Comparison of ENCODE assay signal across 8 mouse cellular contexts in genomic region chr12:80644506-80644868, GRCm38 (mm10). TPM values are rescaled to one million over a fixed set of nuclear protein-coding genes. Genes with fewer than 3 reads are reported as not detected.
A peak's percentile ranks its signal among the peaks of the same experiment; 100 is the strongest.
DNase-seq lines count a peak whose midpoint lies in the region; ATAC-seq and TF ChIP-seq lines count a peak whose summit lies in the region.

No protein-coding gene starts in this region.

- TF ChIP-seq POLR2A in cortical plate, adult 2 months (IDR thresholded peaks at IDR 0.05; ENCODE audit: extremely low read depth, insufficient read depth, low read length) = no peak

- H3K27ac ChIP-seq in layer of hippocampus, adult 2 months = peak overlapping the region; percentile 98
- no peak overlapping the region for H3K27ac ChIP-seq in cortical plate, adult 2 months (ENCODE audit: insufficient read depth, low read length)
- H3K27ac ChIP-seq in hindbrain, postnatal 0 days = peak overlapping the region; percentile 86
- H3K27ac ChIP-seq in midbrain, postnatal 0 days (ENCODE audit: low read depth, low read length) = peak overlapping the region; percentile 89

- 8% methylated on average over 18 of the region's 18 CpGs for WGBS in hindbrain, postnatal 0 days
- WGBS in midbrain, postnatal 0 days = 7% methylated on average over 18 of the region's 18 CpGs

- no peak; the same call in 1 of the 2 replicates for ATAC-seq in hindbrain, postnatal 0 days
- ATAC-seq in midbrain, postnatal 0 days (ENCODE audit: low FRiP score) = no peak

- peak overlapping the region; percentile 75 for H3K4me2 ChIP-seq in hindbrain, postnatal 0 days (ENCODE audit: low read depth, low read length)
- peak overlapping the region; percentile 73 for H3K4me2 ChIP-seq in midbrain, postnatal 0 days (ENCODE audit: low read depth, low read length, poor library complexity, severe bottlenecking)

- no peak for TF ChIP-seq CTCF in layer of hippocampus, adult 2 months (conservative IDR thresholded peaks at IDR 0.05)
- TF ChIP-seq CTCF in cortical plate, adult 2 months (IDR thresholded peaks at IDR 0.05; ENCODE audit: extremely low read depth, insufficient read depth, low read length) = no peak
- no peak for TF ChIP-seq CTCF in hindbrain, postnatal 0 days (IDR thresholded peaks at IDR 0.05; ENCODE audit: low read depth)
- TF ChIP-seq CTCF in midbrain, postnatal 0 days (IDR thresholded peaks at IDR 0.05) = no peak

- H3K9ac ChIP-seq in hindbrain, postnatal 0 days (replicated peaks; ENCODE audit: low read length) = peak overlapping the region; percentile 84
- H3K9ac ChIP-seq in midbrain, postnatal 0 days (replicated peaks; ENCODE audit: low read length, poor library complexity, severe bottlenecking) = peak overlapping the region; percentile 84

- DNase-seq in layer of hippocampus, adult 2 months (ENCODE audit: low spot score in 2 of 2) = no peak
- DNase-seq in layer of hippocampus, adult 11-12 months (ENCODE audit: low spot score) = no peak
- peak; percentile 15 for DNase-seq in hindbrain, postnatal 0 days (ENCODE audit: low spot score)
- no peak for DNase-seq in midbrain, postnatal 0 days (ENCODE audit: low spot score)
- no peak for DNase-seq in ovary, postnatal 36 days (ENCODE audit: low spot score)
- DNase-seq in B cell, adult 2 months = no peak
- DNase-seq in thymus, postnatal 0 days (ENCODE audit: low spot score) = no peak

- H3K9me3 ChIP-seq in hindbrain, postnatal 0 days (ENCODE audit: low read length) = no peaks in the 10 kb centered on the region
- no peaks in the 10 kb centered on the region for H3K9me3 ChIP-seq in midbrain, postnatal 0 days (ENCODE audit: low read length)

- peak overlapping the region; percentile 98 for H3K4me3 ChIP-seq in layer of hippocampus, adult 2 months
- H3K4me3 ChIP-seq in cortical plate, adult 2 months (ENCODE audit: insufficient read depth, low read length) = peak overlapping the region; percentile 90
- H3K4me3 ChIP-seq in hindbrain, postnatal 0 days (ENCODE audit: low read length) = peak overlapping the region; percentile 65
- peak overlapping the region; percentile 81 for H3K4me3 ChIP-seq in midbrain, postnatal 0 days (ENCODE audit: low read depth, low read length)

- peaks cover 13% of the 10 kb centered on the region for H3K36me3 ChIP-seq in hindbrain, postnatal 0 days (ENCODE audit: insufficient read depth, low read length)
- peaks cover 5% of the 10 kb centered on the region for H3K36me3 ChIP-seq in midbrain, postnatal 0 days (ENCODE audit: insufficient read depth, low read length)

- H3K4me1 ChIP-seq in cortical plate, adult 2 months (ENCODE audit: control insufficient read depth, insufficient read depth, low read length) = peaks cover 6% of the 10 kb centered on the region
- H3K4me1 ChIP-seq in hindbrain, postnatal 0 days (ENCODE audit: insufficient read depth, low read length) = peaks cover 28% of the 10 kb centered on the region
- H3K4me1 ChIP-seq in midbrain, postnatal 0 days (ENCODE audit: insufficient read depth, low read length) = peaks cover 17% of the 10 kb centered on the region

- H3K27me3 ChIP-seq in hindbrain, postnatal 0 days (ENCODE audit: insufficient read depth, low read length) = no peaks in the 10 kb centered on the region
- H3K27me3 ChIP-seq in midbrain, postnatal 0 days (ENCODE audit: insufficient read depth, low read length) = no peaks in the 10 kb centered on the region

RNA-seq across cellular contexts. Expression of gene Erh, which starts 0.3 kb away (rescaled TPM):
- total RNA-seq in layer of hippocampus, adult 2 months (2021) = 10 to 100 TPM; 34.4 to 44.6 TPM
- 87.9 and 89.3 TPM in 2 replicates for polyA plus RNA-seq in cortical plate, adult 2 months (2012; rRNA removed)
- 62.1 and 95.6 TPM in 2 replicates for total RNA-seq in hindbrain, postnatal 0 days (2014; rRNA removed)
- 278 and 295 TPM in 2 replicates for polyA plus RNA-seq in hindbrain, postnatal 0 days (2015; fragmentation: Nextera tagmentation; extraction: Ambion mirVana)
- 69.5 and 83.4 TPM in 2 replicates for total RNA-seq in midbrain, postnatal 0 days (2014; rRNA removed)
- polyA plus RNA-seq in midbrain, postnatal 0 days (2015; fragmentation: Nextera tagmentation; extraction: Ambion mirVana) = 281 and 289 TPM in 2 replicates
- 245 and 278 TPM in 2 replicates for polyA plus RNA-seq in thymus, postnatal 0 days (2015; fragmentation: Nextera tagmentation; extraction: Ambion mirVana)

RNA-seq across cellular contexts. Expression of gene Slc39a9, which starts 0.8 kb away (rescaled TPM):
- 10 to 100 TPM; 37.8 to 37.9 TPM for total RNA-seq in layer of hippocampus, adult 2 months (2021)
- 28.8 and 31.0 TPM in 2 replicates for polyA plus RNA-seq in cortical plate, adult 2 months (2012; rRNA removed)
- total RNA-seq in hindbrain, postnatal 0 days (2014; rRNA removed) = 19.4 and 33.1 TPM in 2 replicates
- polyA plus RNA-seq in hindbrain, postnatal 0 days (2015; fragmentation: Nextera tagmentation; extraction: Ambion mirVana) = 17.7 and 17.8 TPM in 2 replicates
- total RNA-seq in midbrain, postnatal 0 days (2014; rRNA removed) = 17.6 and 23.9 TPM in 2 replicates
- polyA plus RNA-seq in midbrain, postnatal 0 days (2015; fragmentation: Nextera tagmentation; extraction: Ambion mirVana) = 19.3 and 19.7 TPM in 2 replicates
- polyA plus RNA-seq in thymus, postnatal 0 days (2015; fragmentation: Nextera tagmentation; extraction: Ambion mirVana) = 16.7 and 17.6 TPM in 2 replicates

RNA-seq across cellular contexts. Expression of gene Plekhd1, which starts 47.9 kb away (rescaled TPM):
- 1 to 10 TPM; 5.6 to 6.5 TPM for total RNA-seq in layer of hippocampus, adult 2 months (2021)
- polyA plus RNA-seq in cortical plate, adult 2 months (2012; rRNA removed) = 2.3 and 2.6 TPM in 2 replicates
- 7.1 and 9.8 TPM in 2 replicates for total RNA-seq in hindbrain, postnatal 0 days (2014; rRNA removed)
- 6.6 and 7.2 TPM in 2 replicates for polyA plus RNA-seq in hindbrain, postnatal 0 days (2015; fragmentation: Nextera tagmentation; extraction: Ambion mirVana)
- total RNA-seq in midbrain, postnatal 0 days (2014; rRNA removed) = 4.9 and 6.6 TPM in 2 replicates
- 2.9 and 3.3 TPM in 2 replicates for polyA plus RNA-seq in midbrain, postnatal 0 days (2015; fragmentation: Nextera tagmentation; extraction: Ambion mirVana)
- 0.08 and 0.16 TPM in 2 replicates for polyA plus RNA-seq in thymus, postnatal 0 days (2015; fragmentation: Nextera tagmentation; extraction: Ambion mirVana)
